Mouse (Mus musculus) monocyte, adult 59 days (primary cell): Measurements from ENCODE around the gene Tex264. TPM values are rescaled to one million over a fixed set of nuclear protein-coding genes. Genes with fewer than 3 reads are reported as not detected.

Source experiments
- total RNA-seq, 2 experiments: library from RNA; stranded (reverse); gene quantifications; one replicate each; pipeline ENCODE4 v1.2.4; 2023

Tex264 gene
- 10 to 100 TPM; 33.1 to 36.4 TPM for total RNA-seq

GRCm38 (mm10) chr9:106685249-106686101, at the start of gene Tex264:
TSS of gene Tex264 (minus strand) at chr9:106685927.

GRCm38 (mm10) chr9:106655884-106656720, 29.6 kb downstream of the Tex264 start, which contains the start of gene Grm2:
TSS of gene Grm2 (minus strand) at chr9:106656082.

GRCm38 (mm10) chr9:106626282-106626681, 59.4 kb downstream of the Tex264 start, which contains the start of gene Iqcf6:
TSS of gene Iqcf6 (plus strand) at chr9:106626582.

Other genes starting within 250 kb of the Tex264 start
- 1 to 10 TPM; 1.6 to 1.7 TPM for gene Acy1, start 247.6 kb downstream of the Tex264 start, total RNA-seq
- 1 to 10 TPM; 2.5 to 6.6 TPM for gene Abhd14b, start 238.5 kb downstream of the Tex264 start, total RNA-seq
- 1 to 10 TPM in 1 of 2 experiments, under 1 TPM in 1; 0.66 to 3.3 TPM for gene Abhd14a, start 238.2 kb downstream of the Tex264 start, total RNA-seq
- gene Pcbp4, start 232.6 kb downstream of the Tex264 start, total RNA-seq: 1 to 10 TPM; 1.3 to 2.0 TPM
- gene Gpr62, start 220.0 kb downstream of the Tex264 start, total RNA-seq: under 1 TPM; 0.27 to 0.31 TPM
- 10 to 100 TPM; 18.4 to 19.8 TPM for gene Rrp9, start 210.0 kb downstream of the Tex264 start, total RNA-seq
- gene Parp3, start 209.0 kb downstream of the Tex264 start, total RNA-seq: 10 to 100 TPM; 28.7 to 34.4 TPM
- not detected for gene Iqcf1, start 186.0 kb downstream of the Tex264 start, total RNA-seq
- not detected for gene Iqcf5, start 171.4 kb downstream of the Tex264 start, total RNA-seq
- not detected for gene Iqcf3, start 124.3 kb downstream of the Tex264 start, total RNA-seq
- not detected for gene Iqcf4, start 114.9 kb downstream of the Tex264 start, total RNA-seq
- gene Iqcf6, start 59.3 kb downstream of the Tex264 start, total RNA-seq: not detected
- not detected for gene Grm2, start 29.8 kb downstream of the Tex264 start, total RNA-seq
- 10 to 100 TPM; 10.0 to 14.1 TPM for gene Rad54l2, start 103.3 kb upstream of the Tex264 start, total RNA-seq
- gene Dcaf1, start 135.9 kb upstream of the Tex264 start, total RNA-seq: 1 to 10 TPM; 4.4 to 6.8 TPM
- 10 to 100 TPM; 21.6 to 25.4 TPM for gene Rbm15b, start 201.5 kb upstream of the Tex264 start, total RNA-seq
- 100 to 1,000 TPM; 137 to 169 TPM for gene Manf, start 206.1 kb upstream of the Tex264 start, total RNA-seq